Mouse (Mus musculus) neural tube, embryonic 14.5 days (tissue): ENCODE results near the gene Gpkow. TPM values are rescaled to one million over a fixed set of nuclear protein-coding genes. Genes with fewer than 3 reads are reported as not detected.
"Not testable (repeated sequence)": the region's sequence is repeated elsewhere in the genome, so short reads cannot be mapped to it uniquely, and the experiment has no call there.

Source experiments
- ATAC-seq: fragments of 200-750 bp; cut with Nextera tagmentation; 2 replicates; pipeline ENCODE4 v1.8.0; 2017; ENCODE audit warnings: low read depth, mild to moderate bottlenecking, moderate TSS enrichment, moderate library complexity
- H3K27ac ChIP-seq: fragments of 300-500 bp; sonication (generic); 2 replicates; pipeline ENCODE4 v1.5.1; 2014; ENCODE audit warnings: low read depth, mild to moderate bottlenecking, control low read depth, low read length, moderate library complexity, mixed read lengths
- H3K27me3 ChIP-seq: fragments of 300-500 bp; sonication (generic); 2 replicates; pipeline ENCODE4 v1.6.1; 2014; ENCODE audit warnings: low read length; ENCODE audit not compliant: control insufficient read depth, insufficient read depth
- H3K36me3 ChIP-seq: fragments of 300-500 bp; sonication (generic); 2 replicates; pipeline ENCODE4 v1.6.1; 2014; ENCODE audit warnings: low read length, mixed read lengths; ENCODE audit not compliant: control insufficient read depth, insufficient read depth
- H3K4me1 ChIP-seq: fragments of 300-500 bp; sonication (generic); 2 replicates; pipeline ENCODE4 v1.6.1; 2014; ENCODE audit warnings: low read length; ENCODE audit not compliant: control insufficient read depth, insufficient read depth
- H3K4me2 ChIP-seq: fragments of 300-500 bp; sonication (generic); 2 replicates; pipeline ENCODE4 v1.6.1; 2014; ENCODE audit warnings: mild to moderate bottlenecking, low read depth, low read length, control low read depth
- H3K4me3 ChIP-seq: fragments of 300-500 bp; sonication (generic); 2 replicates; pipeline ENCODE4 v1.5.1; 2014; ENCODE audit warnings: low read depth, low read length, control low read depth, mixed read lengths
- H3K9ac ChIP-seq: fragments of 300-500 bp; sonication (generic); replicated peaks from 2 replicates; pipeline ENCODE4 v1.6.1; 2014; ENCODE audit warnings: low read depth, mild to moderate bottlenecking, control low read depth, low read length, mixed read lengths
- H3K9me3 ChIP-seq: fragments of 300-500 bp; sonication (generic); 2 replicates; pipeline ENCODE4 v1.6.1; 2016; ENCODE audit warnings: low read length; ENCODE audit not compliant: control insufficient read depth
- WGBS: fragments of 180-500 bp; shearing (Covaris S2); extraction: QIAGEN DNeasy Blood & Tissue Kit; methylation state at CpG from one replicate; pipeline ENCODE4 v1.1.7; 2014; 5-methylcytosine and 5-hydroxymethylcytosine counted together
- polyA plus RNA-seq: library from polyadenylated mRNA; unstranded; fragments of >200 nt; fragmentation: Nextera tagmentation; extraction: Ambion mirVana; gene quantifications from 2 replicates; pipeline ENCODE4 v1.2.1, GENCODE M21; 2014

Gene Gpkow
- polyA plus RNA-seq, 1 experiment from 2014 or later: 50.0 TPM

DNA sequence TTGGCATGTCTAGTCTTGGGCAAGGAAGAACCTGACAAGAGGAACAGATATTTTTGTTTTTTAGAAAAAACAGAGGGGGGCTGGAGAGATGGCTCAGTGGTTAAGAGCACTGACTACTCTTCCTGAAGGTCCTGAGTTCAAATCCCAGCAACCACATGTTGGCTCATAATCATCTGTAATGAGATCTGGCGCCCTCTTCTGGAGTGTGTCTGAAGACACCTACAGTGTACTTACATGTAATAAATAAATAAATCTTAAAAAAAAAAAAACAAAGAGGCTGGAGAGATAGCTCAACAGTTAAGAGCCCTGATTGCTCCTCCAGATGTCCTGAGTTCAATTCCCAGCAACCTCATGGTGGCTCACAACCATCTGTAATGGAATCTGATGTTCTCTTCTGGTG lies 19.1 kb downstream of the Gpkow start:
- H3K27ac ChIP-seq, ATAC-seq, H3K9me3 ChIP-seq, H3K27me3 ChIP-seq, H3K9ac ChIP-seq, H3K4me1 ChIP-seq, H3K36me3 ChIP-seq, H3K4me2 ChIP-seq, H3K4me3 ChIP-seq: not testable (repeated sequence)
- 33% methylated on average over 1 of the region's 1 CpGs for WGBS

- WGBS: 19% methylated on average over 22 of the region's 22 CpGs
- ATAC-seq: peak; percentile 92
These were observed 24.8 kb downstream of the Gpkow start, which contains the start of gene Gm45208 for GRCm38 (mm10) chrX:7721514-7722281. Gm45208 (plus strand) TSS chrX:7722245.

GRCm38 (mm10) chrX:7722282-7722611 lies 25.3 kb downstream of the Gpkow start:
- WGBS: 17% methylated on average over 11 of the region's 11 CpGs
- ATAC-seq: no peak
- 0 out of 2 replicates have a peak, but pooled peaks cover 5% of the 10 kb centered on the region for H3K4me1 ChIP-seq
- H3K4me2 ChIP-seq: peak overlapping the region; percentile 57
- H3K9me3 ChIP-seq: no peaks in the 10 kb centered on the region
- H3K4me3 ChIP-seq: peak overlapping the region; percentile 47
- no peaks in the 10 kb centered on the region for H3K27me3 ChIP-seq
- H3K27ac ChIP-seq: peak overlapping the region; percentile 55
- H3K9ac ChIP-seq: peak overlapping the region; percentile 17
- H3K36me3 ChIP-seq: no peaks in the 10 kb centered on the region

More at GRCm38 (mm10) chrX:7721514-7722281, 24.8 kb downstream of the Gpkow start, which contains the start of gene Gm45208:
- H3K27ac ChIP-seq: peak within 1 kb of the TSS; percentile 55
- H3K27me3 ChIP-seq: no peaks in the 10 kb centered on the region
- no peaks in the 10 kb centered on the region for H3K9me3 ChIP-seq
- H3K4me1 ChIP-seq: 0 out of 2 replicates have a peak, but pooled peaks cover 5% of the 10 kb centered on the region
- peak within 1 kb of the TSS; percentile 17 for H3K9ac ChIP-seq
- peak within 1 kb of the TSS; percentile 47 for H3K4me3 ChIP-seq
- peak within 1 kb of the TSS; percentile 57 for H3K4me2 ChIP-seq
- H3K36me3 ChIP-seq: no peaks in the 10 kb centered on the region

DNA sequence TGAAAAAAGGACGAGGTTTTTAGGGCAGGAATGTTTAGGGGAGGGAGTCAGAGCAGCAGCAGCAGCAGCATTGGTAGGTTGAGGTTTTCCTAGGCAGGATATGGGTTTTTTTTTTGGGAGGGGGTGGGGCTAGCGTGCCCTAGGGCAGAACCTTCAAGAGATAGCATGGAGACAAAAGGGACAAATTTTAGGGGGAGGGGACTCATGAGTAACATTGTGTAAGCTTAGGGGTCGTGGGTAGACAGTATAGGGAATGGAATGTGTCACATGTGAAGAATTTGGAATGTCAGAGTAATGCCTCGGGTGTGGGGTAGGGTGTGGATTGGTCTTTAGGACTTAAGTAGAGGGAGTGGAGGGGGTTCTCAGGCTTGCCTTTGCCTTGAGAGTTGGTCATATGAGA lies 25.8 kb downstream of the Gpkow start:
- H3K4me2 ChIP-seq: peak overlapping the region; percentile 57
- ATAC-seq: no peak
- WGBS: 31% methylated on average over 4 of the region's 4 CpGs

GRCm38 (mm10) chrX:7724135-7724534 lies 27.2 kb downstream of the Gpkow start:
- WGBS: 86% methylated on average over 7 of the region's 7 CpGs
- Histone ChIP-seq H3K4me2 (no peak overlapping the region), H3K36me3 (no peaks in the 10 kb centered on the region), H3K9me3 (no peaks in the 10 kb centered on the region), H3K27me3 (no peaks in the 10 kb centered on the region), H3K4me3 (no peak overlapping the region), H3K4me1 (0 out of 2 replicates have a peak, but pooled peaks cover 5% of the 10 kb centered on the region), H3K9ac (no peak overlapping the region), H3K27ac (no peak overlapping the region)
- no peak for ATAC-seq

More for the DNA sequence above, 25.8 kb downstream of the Gpkow start:
- Histone ChIP-seq H3K36me3 (no peaks in the 10 kb centered on the region), H3K4me3 (peak overlapping the region; percentile 47), H3K27me3 (no peaks in the 10 kb centered on the region), H3K27ac (no peak overlapping the region), H3K9ac (peak overlapping the region; percentile 17), H3K4me1 (0 out of 2 replicates have a peak, but pooled peaks cover 5% of the 10 kb centered on the region), H3K9me3 (no peaks in the 10 kb centered on the region)

DNA sequence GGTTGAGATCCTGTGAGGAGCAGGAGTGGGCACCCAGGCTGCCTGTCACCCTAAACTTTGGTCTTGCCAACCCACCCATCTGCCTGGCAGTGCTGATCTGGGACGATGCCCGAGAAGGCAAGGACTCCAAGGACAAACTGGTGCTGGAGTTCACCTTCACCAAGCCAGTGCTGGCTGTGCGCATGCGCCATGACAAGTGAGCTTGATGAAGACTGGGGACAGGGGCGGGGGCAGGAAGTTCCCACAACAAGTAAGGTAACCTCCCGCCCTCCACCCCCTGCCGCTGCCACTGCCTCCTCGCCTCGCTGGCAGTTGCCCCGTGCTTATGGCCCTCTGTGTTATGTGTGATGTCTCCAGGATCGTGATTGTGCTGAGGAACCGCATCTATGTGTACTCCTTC lies 28.9 kb downstream of the Gpkow start:
- H3K9me3 ChIP-seq: no peaks in the 10 kb centered on the region
- no peak overlapping the region for H3K27ac ChIP-seq
- WGBS: 82% methylated on average over 8 of the region's 12 CpGs
- H3K4me1 ChIP-seq: 0 out of 2 replicates have a peak, but pooled peaks cover 5% of the 10 kb centered on the region
- H3K9ac ChIP-seq: no peak overlapping the region
- no peak for ATAC-seq
- H3K4me2 ChIP-seq: no peak overlapping the region
- no peaks in the 10 kb centered on the region for H3K36me3 ChIP-seq
- no peaks in the 10 kb centered on the region for H3K27me3 ChIP-seq
- H3K4me3 ChIP-seq: no peak overlapping the region

DNA sequence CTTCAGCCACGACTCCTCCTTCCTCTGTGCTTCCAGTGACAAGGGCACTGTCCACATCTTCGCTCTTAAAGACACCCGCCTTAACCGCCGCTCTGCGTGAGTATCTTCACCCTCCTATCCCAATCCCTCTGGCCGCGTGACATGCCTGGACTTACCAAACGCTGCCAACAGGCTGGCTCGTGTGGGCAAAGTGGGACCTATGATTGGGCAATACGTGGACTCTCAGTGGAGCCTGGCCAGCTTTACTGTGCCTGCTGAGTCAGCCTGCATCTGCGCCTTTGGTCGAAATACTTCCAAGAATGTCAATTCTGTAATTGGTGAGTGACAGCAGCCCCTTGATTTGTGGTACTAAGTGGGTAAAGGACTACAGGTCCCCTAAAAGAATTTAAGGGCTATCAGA lies 30.2 kb downstream of the Gpkow start:
- Histone ChIP-seq H3K9me3 (no peaks in the 10 kb centered on the region), H3K27ac (no peak overlapping the region), H3K9ac (no peak overlapping the region), H3K4me3 (no peak overlapping the region), H3K36me3 (no peaks in the 10 kb centered on the region), H3K27me3 (no peaks in the 10 kb centered on the region), H3K4me1 (0 out of 2 replicates have a peak, but pooled peaks cover 5% of the 10 kb centered on the region), H3K4me2 (no peak overlapping the region)
- no peak for ATAC-seq
- WGBS: 93% methylated on average over 13 of the region's 13 CpGs

DNA sequence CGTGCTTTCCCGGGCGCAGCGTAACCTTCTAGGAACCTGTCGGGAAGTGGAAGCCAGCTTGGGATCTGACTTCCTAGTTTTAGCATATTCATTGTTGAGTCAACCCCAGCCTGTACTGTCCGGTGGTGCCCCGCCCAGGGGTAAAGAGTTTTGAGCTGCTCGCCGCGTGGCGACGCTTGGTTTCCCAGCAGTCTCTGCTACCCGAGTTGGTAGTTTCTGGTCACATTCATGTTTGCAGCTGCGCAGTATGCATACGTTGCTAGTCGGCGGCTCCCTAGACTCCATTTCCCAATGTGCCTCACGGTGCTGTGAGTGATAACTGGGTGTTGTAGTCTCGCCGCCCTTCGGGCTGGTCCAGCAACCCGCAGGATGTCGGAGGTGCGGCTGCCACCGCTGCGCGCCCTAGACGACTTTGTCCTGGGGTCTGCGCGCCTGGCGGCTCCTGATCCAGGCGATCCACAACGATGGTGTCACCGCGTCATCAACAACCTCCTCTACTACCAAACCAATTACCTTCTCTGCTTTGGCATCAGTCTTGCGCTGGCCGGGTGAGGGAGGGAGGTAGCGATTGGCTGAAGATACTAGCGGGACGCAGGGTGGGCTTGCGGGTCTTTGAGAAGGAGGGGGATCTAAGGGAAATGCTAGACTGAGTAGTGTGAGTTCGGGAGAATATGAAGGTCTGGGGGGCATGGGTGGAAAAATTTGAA lies 31.4 kb downstream of the Gpkow start, which contains the start of gene Praf2:
Gene Praf2 (plus strand): TSS at position 225 of the 707 bp plus-strand sequence.
- peak; percentile 94 for ATAC-seq
- no peaks in the 10 kb centered on the region for H3K36me3 ChIP-seq
- 15% methylated on average over 42 of the region's 42 CpGs for WGBS
- H3K4me1 ChIP-seq: no peaks in the 10 kb centered on the region
- H3K27ac ChIP-seq: peak within 1 kb of the TSS; percentile 73
- H3K9me3 ChIP-seq: no peaks in the 10 kb centered on the region
- peak within 1 kb of the TSS; percentile 53 for H3K4me2 ChIP-seq
- peak within 1 kb of the TSS; percentile 50 for H3K9ac ChIP-seq
- no peaks in the 10 kb centered on the region for H3K27me3 ChIP-seq
- H3K4me3 ChIP-seq: peak within 1 kb of the TSS; percentile 39

DNA sequence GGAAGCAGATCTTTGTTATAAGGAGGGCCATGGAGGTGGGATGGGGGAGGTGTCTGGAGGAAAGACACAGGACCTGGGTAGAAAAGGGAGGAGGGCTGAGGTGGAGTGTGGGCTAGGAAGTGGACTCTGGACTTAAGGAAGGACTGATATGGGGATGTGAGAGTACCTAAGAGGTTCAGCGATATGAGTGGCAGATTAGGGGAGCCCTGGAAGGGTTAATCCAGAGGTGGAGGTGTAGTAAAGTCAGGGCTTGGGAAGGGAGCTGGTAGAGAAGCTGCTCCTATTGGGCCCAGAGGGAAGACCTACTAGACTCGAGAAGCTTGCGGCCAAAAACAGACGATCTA lies 32.0 kb downstream of the Gpkow start:
- no peaks in the 10 kb centered on the region for H3K36me3 ChIP-seq
- no peaks in the 10 kb centered on the region for H3K27me3 ChIP-seq
- no peaks in the 10 kb centered on the region for H3K9me3 ChIP-seq
- no peak for ATAC-seq
- no peaks in the 10 kb centered on the region for H3K4me1 ChIP-seq
- peak overlapping the region; percentile 50 for H3K9ac ChIP-seq
- 25% methylated on average over 4 of the region's 4 CpGs for WGBS
- H3K4me3 ChIP-seq: peak overlapping the region; percentile 39
- peak overlapping the region; percentile 73 for H3K27ac ChIP-seq
- peak overlapping the region; percentile 53 for H3K4me2 ChIP-seq
